Mouse (Mus musculus): ENCODE measurements at regions not wholly inside any gene's neighbourhood (a gene's known extent, or its start where the extent isn't known, plus 50 kb on each side); places are given as distances from the start of the nearest gene placed in this dataset.

DNA sequence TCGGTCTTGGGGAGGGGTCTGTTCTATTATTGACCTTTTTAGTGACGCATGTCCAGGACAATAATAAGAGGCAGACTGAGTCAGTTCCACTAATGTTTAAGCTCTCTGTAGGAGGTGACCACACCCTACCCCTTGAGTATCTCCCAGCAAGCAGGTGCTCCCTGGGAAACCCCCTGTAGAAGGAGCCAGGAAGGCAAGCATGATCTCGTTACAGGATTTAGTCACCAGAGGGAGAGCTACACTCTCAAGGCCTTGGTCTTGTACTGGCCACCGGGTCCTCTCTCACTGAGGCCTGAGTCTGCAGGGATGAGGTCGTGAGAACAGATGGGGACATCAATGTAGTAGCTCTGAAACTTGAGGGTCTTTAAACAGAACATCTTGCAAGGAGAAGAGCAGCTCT lies 55.3 kb upstream of the Ccnd2 start:
- H3K9me3 ChIP-seq, result no peaks in the 10 kb centered on the region
- H3K36me3 ChIP-seq (replicated peaks), result no peaks in the 10 kb centered on the region
- WGBS, result 81% methylated on average over 5 of the region's 5 CpGs
- H3K4me3 ChIP-seq, result no peak overlapping the region
- no peak overlapping the region for H3K27ac ChIP-seq (replicated peaks)
- no peak for DNase-seq (ENCODE audit: low spot score)
- H3K27me3 ChIP-seq (replicated peaks; ENCODE audit: low read depth, poor library complexity, severe bottlenecking), result no peaks in the 10 kb centered on the region
- no peaks in the 10 kb centered on the region for H3K4me1 ChIP-seq

DNA sequence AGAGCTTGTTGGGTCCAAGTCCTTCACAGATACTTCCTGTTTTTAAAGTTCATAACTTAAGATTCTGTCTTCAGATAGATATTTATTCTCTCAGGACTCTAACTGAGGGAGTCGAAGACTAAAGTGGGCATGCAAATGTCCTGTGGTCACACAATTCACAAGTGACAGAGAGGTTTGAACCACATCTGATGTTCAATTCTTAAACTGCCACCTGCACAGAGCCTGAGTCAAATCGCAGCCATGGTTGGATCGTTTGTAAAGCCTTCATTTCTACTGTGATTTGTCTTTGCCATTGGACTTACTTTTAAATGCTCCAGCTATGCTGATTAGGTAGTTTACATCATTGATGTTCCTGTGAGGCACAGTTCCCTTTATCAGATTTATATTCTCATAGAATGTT lies 61.4 kb upstream of the Ccnd2 start:
- H3K9me3 ChIP-seq, result no peaks in the 10 kb centered on the region
- WGBS, result 92% methylated on average over 3 of the region's 3 CpGs
- H3K27ac ChIP-seq (replicated peaks), result no peak overlapping the region
- DNase-seq (ENCODE audit: low spot score), result no peak
- H3K4me1 ChIP-seq, result peaks cover 18% of the 10 kb centered on the region
- H3K27me3 ChIP-seq (replicated peaks; ENCODE audit: low read depth, poor library complexity, severe bottlenecking), result peaks cover 14% of the 10 kb centered on the region
- H3K36me3 ChIP-seq (replicated peaks), result no peaks in the 10 kb centered on the region
- no peak overlapping the region for H3K4me3 ChIP-seq

DNA sequence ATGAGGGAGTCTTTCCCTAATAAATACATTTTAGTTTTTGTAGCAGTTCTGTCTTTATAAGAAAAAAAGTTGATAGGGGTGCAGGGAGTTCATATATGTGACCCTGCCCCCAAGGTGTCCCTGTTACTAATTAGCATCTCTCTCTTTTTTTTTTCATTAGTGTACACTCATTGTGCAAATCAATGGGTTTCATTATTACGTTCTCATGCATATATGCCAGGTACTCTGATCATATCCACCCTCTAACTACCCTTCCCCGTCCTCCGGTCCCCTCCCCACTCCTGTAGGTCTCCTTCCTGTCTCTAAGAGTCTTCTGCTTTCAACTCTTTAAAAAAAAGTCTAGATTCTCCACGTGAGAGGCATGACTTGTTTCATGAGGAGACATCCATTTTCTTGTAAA lies 63.9 kb upstream of the Ccnd2 start:
- peaks cover 18% of the 10 kb centered on the region for H3K27me3 ChIP-seq (replicated peaks; ENCODE audit: low read depth, poor library complexity, severe bottlenecking)
- 69% methylated on average over 4 of the region's 4 CpGs for WGBS

DNA sequence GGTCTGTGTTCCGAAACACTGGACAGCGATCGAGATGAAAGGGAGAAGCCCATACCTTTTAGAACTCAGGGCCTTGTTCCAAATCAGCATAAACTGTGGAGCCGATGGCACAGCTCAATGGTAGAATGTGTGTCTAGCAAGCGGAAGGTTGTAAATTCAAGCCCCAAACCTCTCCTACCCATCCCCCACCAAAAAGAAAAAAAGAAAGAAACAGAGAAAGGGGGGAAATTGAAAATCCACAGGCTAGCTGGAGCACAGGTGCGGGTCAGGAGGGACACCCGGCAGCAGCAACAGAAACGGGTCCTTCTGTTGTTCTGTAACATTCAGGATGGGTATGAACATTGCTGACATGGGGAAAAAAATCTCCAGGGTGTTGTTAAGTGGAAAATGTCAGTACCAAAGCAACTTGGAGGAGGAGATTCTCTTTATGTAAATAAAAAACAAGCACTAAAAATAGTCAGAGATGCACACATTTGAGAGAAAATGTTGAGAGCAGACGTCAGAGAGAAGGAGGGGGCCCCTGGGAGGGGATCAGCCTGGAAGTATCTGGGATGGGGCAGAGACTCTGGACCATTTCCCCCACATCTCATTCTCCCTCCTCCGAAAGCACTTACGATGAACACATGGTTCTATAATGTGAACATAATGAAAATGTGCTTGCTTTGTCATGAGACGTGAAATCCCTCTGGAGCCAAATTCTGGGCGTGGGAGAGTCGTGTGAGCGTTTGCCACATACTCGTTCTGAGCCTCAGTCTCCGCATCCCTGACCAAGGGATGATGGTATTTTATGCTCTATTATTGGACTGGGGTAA lies 66.8 kb upstream of the Ccnd2 start:
- no peak for DNase-seq (ENCODE audit: low spot score)
- Histone ChIP-seq H3K36me3 (replicated peaks) (no peaks in the 10 kb centered on the region), H3K27me3 (replicated peaks; ENCODE audit: low read depth, poor library complexity, severe bottlenecking) (peaks cover 18% of the 10 kb centered on the region), H3K27ac (replicated peaks) (no peak overlapping the region), H3K4me1 (peaks cover 18% of the 10 kb centered on the region), H3K9me3 (no peaks in the 10 kb centered on the region), H3K4me3 (no peak overlapping the region)
- 87% methylated on average over 17 of the region's 17 CpGs for WGBS

More for the DNA sequence above, 63.9 kb upstream of the Ccnd2 start:
- Histone ChIP-seq H3K36me3 (replicated peaks) (no peaks in the 10 kb centered on the region), H3K9me3 (no peaks in the 10 kb centered on the region), H3K4me1 (peaks cover 18% of the 10 kb centered on the region), H3K27ac (replicated peaks) (no peak overlapping the region), H3K4me3 (no peak overlapping the region)
- no peak for DNase-seq (ENCODE audit: low spot score)

DNA sequence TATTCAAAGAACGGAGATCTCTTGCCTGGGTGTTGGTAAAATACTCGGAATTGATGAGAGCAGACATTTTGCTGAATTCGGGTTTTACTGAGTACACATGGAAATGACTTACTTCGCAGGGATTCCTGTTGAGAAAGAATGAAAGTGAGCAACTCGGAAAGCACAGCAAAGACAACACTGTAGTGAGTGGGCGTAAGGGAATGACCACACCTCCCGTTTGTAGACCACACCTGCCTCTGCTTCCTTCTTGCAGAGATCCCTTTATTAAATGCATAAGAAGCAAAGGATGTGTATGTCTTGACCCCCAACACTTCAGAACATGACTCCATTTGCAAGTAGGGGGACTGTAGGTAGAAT lies 67.4 kb upstream of the Ccnd2 start:
- peaks cover 18% of the 10 kb centered on the region for H3K27me3 ChIP-seq (replicated peaks; ENCODE audit: low read depth, poor library complexity, severe bottlenecking)
- H3K36me3 ChIP-seq (replicated peaks), result no peaks in the 10 kb centered on the region
- no peaks in the 10 kb centered on the region for H3K9me3 ChIP-seq
- H3K4me1 ChIP-seq, result peaks cover 18% of the 10 kb centered on the region
- no peak overlapping the region for H3K27ac ChIP-seq (replicated peaks)
- H3K4me3 ChIP-seq, result no peak overlapping the region
- 87% methylated on average over 7 of the region's 7 CpGs for WGBS
- DNase-seq (ENCODE audit: low spot score), result no peak

DNA sequence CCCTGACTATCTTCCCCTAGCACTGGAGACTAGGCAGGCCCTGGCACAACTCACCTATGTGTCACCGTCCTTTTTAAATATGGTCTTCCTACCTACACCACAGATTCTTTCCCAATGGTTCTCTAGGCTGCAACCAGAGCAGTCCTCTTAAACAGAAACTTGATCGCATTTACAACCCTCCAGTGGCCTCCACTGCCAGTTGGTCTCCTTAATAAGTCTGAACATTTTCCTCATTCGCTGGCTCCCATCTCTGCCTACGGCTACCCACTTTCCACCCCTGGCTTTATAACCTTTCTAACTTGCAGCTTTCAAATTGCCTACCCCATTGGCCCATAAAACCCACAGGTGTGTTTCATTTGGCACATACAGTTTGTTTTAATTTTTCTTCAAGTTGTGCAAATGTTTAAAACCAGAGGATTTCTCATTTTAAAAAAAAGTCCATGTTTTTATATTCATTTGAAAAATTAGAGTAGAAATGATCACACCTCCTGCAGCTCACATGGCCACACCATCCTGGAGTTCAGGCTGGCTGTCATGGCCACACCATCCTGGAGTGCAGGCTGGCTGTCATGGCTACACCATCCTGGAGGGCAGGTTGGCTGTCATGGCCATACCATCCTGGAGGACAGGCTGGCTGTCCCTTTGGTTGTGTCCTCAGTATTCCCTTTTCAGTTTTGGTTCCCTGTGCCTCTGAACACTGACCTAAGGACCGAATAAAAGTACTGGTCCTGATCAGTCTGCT lies 74.4 kb upstream of the Ccnd2 start:
- WGBS, result 82% methylated on average over 5 of the region's 5 CpGs
- H3K4me3 ChIP-seq, result no peak overlapping the region
- H3K36me3 ChIP-seq (replicated peaks), result no peaks in the 10 kb centered on the region
- H3K4me1 ChIP-seq, result no peaks in the 10 kb centered on the region
- 0 out of 2 replicates have a peak, but pooled peaks cover 5% of the 10 kb centered on the region for H3K27me3 ChIP-seq (replicated peaks; ENCODE audit: low read depth, poor library complexity, severe bottlenecking)
- H3K9me3 ChIP-seq, result no peaks in the 10 kb centered on the region
- DNase-seq (ENCODE audit: low spot score), result no peak
- no peak overlapping the region for H3K27ac ChIP-seq (replicated peaks)

GRCm38 (mm10) chr6:127236510-127237109 lies 84.6 kb upstream of the Ccnd2 start:
- H3K36me3 ChIP-seq (replicated peaks), result no peaks in the 10 kb centered on the region
- H3K4me3 ChIP-seq, result no peak overlapping the region
- H3K4me1 ChIP-seq, result peaks cover 12% of the 10 kb centered on the region
- WGBS, result 85% methylated on average over 4 of the region's 4 CpGs
- H3K27ac ChIP-seq (replicated peaks), result no peak overlapping the region
- DNase-seq (ENCODE audit: low spot score), result no peak
- no peaks in the 10 kb centered on the region for H3K27me3 ChIP-seq (replicated peaks; ENCODE audit: low read depth, poor library complexity, severe bottlenecking)
- H3K9me3 ChIP-seq, result no peaks in the 10 kb centered on the region

DNA sequence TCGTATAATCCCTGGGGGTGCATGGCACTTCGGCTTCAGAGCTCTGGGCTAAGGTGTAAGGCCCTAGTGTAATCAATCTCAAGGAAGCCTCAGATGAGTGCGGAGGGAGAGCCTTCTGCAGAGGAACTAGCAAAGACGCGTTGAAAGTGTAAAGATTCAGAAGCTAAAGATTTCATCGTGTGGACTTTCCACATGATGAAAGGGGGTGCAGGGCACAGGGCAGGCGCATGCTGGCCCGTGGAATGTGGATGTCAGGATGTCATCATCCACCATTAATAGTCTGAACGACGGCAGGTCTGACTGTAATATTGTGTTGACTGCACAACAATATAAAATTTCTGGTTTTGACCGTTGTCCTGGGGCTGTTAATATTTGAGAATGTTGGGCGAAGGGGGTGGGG lies 85.2 kb upstream of the Ccnd2 start:
- Histone ChIP-seq H3K27me3 (replicated peaks; ENCODE audit: low read depth, poor library complexity, severe bottlenecking) (0 out of 2 replicates have a peak, but pooled peaks cover 2% of the 10 kb centered on the region), H3K4me3 (no peak overlapping the region), H3K9me3 (no peaks in the 10 kb centered on the region), H3K36me3 (replicated peaks) (no peaks in the 10 kb centered on the region), H3K27ac (replicated peaks) (no peak overlapping the region), H3K4me1 (peaks cover 18% of the 10 kb centered on the region)
- 87% methylated on average over 12 of the region's 12 CpGs for WGBS
- no peak for DNase-seq (ENCODE audit: low spot score)

GRCm38 (mm10) chr6:127239529-127240471 lies 87.8 kb upstream of the Ccnd2 start:
- no peaks in the 10 kb centered on the region for H3K36me3 ChIP-seq (replicated peaks)
- H3K4me3 ChIP-seq, result no peak overlapping the region
- DNase-seq (ENCODE audit: low spot score), result no peak
- 0 out of 2 replicates have a peak, but pooled peaks cover 4% of the 10 kb centered on the region for H3K27me3 ChIP-seq (replicated peaks; ENCODE audit: low read depth, poor library complexity, severe bottlenecking)
- H3K9me3 ChIP-seq, result no peaks in the 10 kb centered on the region
- 0 out of 2 replicates have a peak overlapping the region, but pooled peaks have one; percentile 15 for H3K27ac ChIP-seq (replicated peaks)
- H3K4me1 ChIP-seq, result peaks cover 20% of the 10 kb centered on the region
- 76% methylated on average over 12 of the region's 12 CpGs for WGBS

- Histone ChIP-seq H3K4me1 (peaks cover 20% of the 10 kb centered on the region), H3K9me3 (no peaks in the 10 kb centered on the region), H3K4me3 (no peak overlapping the region), H3K27ac (replicated peaks) (0 out of 2 replicates have a peak overlapping the region, but pooled peaks have one; percentile 5), H3K36me3 (replicated peaks) (no peaks in the 10 kb centered on the region), H3K27me3 (replicated peaks; ENCODE audit: low read depth, poor library complexity, severe bottlenecking) (0 out of 2 replicates have a peak, but pooled peaks cover 4% of the 10 kb centered on the region)
- WGBS, result 88% methylated on average over 19 of the region's 19 CpGs
- no peak for DNase-seq (ENCODE audit: low spot score)
These were observed 88.7 kb upstream of the Ccnd2 start for GRCm38 (mm10) chr6:127240472-127241375.

- no peak for DNase-seq (ENCODE audit: low spot score)
- 0 out of 2 replicates have a peak, but pooled peaks cover 4% of the 10 kb centered on the region for H3K27me3 ChIP-seq (replicated peaks; ENCODE audit: low read depth, poor library complexity, severe bottlenecking)
These were observed 89.9 kb upstream of the Ccnd2 start for GRCm38 (mm10) chr6:127241693-127242425.

More at GRCm38 (mm10) chr6:127241693-127242425, 89.9 kb upstream of the Ccnd2 start:
- peaks cover 22% of the 10 kb centered on the region for H3K4me1 ChIP-seq
- no peaks in the 10 kb centered on the region for H3K36me3 ChIP-seq (replicated peaks)
- no peaks in the 10 kb centered on the region for H3K9me3 ChIP-seq
- H3K27ac ChIP-seq (replicated peaks), result no peak overlapping the region
- 67% methylated on average over 14 of the region's 14 CpGs for WGBS
- no peak overlapping the region for H3K4me3 ChIP-seq

All from embryonic facial prominence, embryonic 10.5 days (tissue).